Mouse (Mus musculus) monocyte, adult 5-6 weeks (primary cell): ENCODE results near the gene Fpr1. TPM values are rescaled to one million over a fixed set of nuclear protein-coding genes. Genes with fewer than 3 reads are reported as not detected.
"Not testable (repeated sequence)": the region's sequence is repeated elsewhere in the genome, so short reads cannot be mapped to it uniquely, and the experiment has no call there.

ENCODE experiments used
- ATAC-seq: fragments of 153-309, 156-312 bp; replicated peaks from 2 replicates; pipeline ENCODE4 v1.8.0; 2017; ENCODE audit warnings: mild to moderate bottlenecking; ENCODE audit not compliant: low TSS enrichment, insufficient number of reproducible peaks, severe bottlenecking, poor library complexity, low FRiP score
- total RNA-seq: library from RNA; stranded (forward); fragments of 200-1000, 200-491, 200-594 nt; gene quantifications from 3 replicates; pipeline ENCODE4 v1.2.3, GENCODE M21; 2017

Gene Fpr1
- total RNA-seq, 1 experiment from 2014 or later: 10.1 TPM

- no peak for ATAC-seq
Measured at GRCm38 (mm10) chr17:17856612-17857011, 27.1 kb downstream of the Fpr1 start.

GRCm38 (mm10) chr17:17855064-17855838 lies 28.5 kb downstream of the Fpr1 start, which contains the start of gene Has1:
Has1 (minus strand) TSS chr17:17855205.
- ATAC-seq: no peak

- ATAC-seq: no peak
Measured at GRCm38 (mm10) chr17:17849906-17850712, 33.6 kb downstream of the Fpr1 start.

DNA sequence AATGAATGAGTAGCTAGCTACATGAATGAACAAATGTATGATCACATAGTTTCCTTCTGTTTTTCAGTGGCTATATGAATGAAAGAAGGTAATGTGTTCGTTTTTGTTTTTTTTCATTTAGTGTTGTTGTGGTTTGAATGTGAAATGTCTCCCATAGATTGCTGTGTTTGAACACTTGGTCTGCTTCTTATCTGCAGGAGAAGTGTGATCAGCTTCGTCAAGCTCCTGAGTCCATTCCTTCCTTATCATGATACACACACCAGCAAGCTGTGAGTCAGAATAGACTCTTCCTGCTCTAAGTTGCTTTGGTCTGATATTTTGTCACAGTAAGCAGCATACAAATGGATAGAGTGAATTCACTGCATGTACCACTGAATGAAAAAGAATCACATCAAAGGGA lies 34.8 kb downstream of the Fpr1 start:
- ATAC-seq: no peak

- no peak for ATAC-seq
Measured at GRCm38 (mm10) chr17:17845187-17846027, 38.3 kb downstream of the Fpr1 start.

GRCm38 (mm10) chr17:17844606-17845005 lies 39.1 kb downstream of the Fpr1 start:
- not testable (repeated sequence) for ATAC-seq

GRCm38 (mm10) chr17:17843534-17844261 lies 40.0 kb downstream of the Fpr1 start:
- 0 out of 2 replicates have a peak, but pooled peaks have one; percentile 12 for ATAC-seq

- ATAC-seq: no peak
Measured at GRCm38 (mm10) chr17:17840796-17841195, 42.9 kb downstream of the Fpr1 start.

DNA sequence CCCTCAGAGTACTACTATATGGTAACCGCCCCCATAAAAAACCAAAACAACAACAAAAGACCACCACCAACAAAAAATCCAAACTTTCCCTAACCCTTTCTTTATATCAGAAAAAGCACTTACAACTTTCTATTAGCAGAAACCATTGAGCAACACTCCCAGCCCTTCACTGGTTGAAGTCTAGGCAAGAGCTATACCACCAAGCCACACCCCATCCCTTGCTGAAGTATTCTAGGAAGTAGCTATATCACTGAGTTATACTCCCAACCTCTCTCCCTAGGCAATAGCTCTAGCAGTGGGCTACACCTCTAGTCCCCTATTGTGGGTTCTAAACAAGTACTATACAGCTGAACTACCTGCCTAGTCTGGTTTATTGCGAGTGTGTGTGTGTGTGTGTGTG lies 44.5 kb downstream of the Fpr1 start:
- ATAC-seq: no peak

DNA sequence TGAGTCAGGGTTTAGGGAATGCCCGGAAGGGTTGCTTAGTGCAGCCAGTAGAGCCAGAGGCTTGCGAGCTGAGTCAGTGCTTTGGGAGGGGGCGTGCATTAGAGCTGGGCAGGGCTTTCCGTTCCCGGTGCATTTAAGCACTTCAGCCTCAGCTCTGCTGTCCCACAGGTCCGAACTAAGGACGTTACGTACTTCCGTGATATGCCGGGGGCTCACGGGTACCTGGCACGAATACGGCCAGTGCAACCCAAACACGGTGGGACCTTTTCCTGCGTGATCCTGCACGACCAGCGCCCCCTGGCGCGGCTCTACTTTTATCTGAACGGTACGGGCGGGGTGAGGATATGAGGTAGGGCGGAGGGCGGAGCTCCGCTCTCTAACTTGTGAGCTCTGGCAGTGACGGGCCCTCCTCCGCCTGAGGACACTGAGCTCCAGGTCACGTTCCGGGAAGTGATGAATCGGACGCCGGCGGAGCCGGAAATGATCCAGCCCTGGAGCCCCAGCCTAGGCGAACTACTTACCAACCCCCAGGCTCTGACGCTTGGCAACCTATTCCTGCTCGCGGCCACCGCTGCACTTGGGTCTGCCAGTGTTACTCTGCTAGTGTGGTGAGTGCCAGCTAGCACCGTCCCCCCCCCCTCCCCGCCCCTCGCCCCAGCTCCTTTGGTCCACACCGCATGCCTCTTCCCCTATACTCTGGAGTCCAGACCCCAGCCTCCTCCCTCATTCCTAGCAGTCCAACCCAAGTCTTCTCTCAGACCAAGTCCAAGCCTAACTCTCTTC lies 45.6 kb downstream of the Fpr1 start:
- ATAC-seq: peak; percentile 93

DNA sequence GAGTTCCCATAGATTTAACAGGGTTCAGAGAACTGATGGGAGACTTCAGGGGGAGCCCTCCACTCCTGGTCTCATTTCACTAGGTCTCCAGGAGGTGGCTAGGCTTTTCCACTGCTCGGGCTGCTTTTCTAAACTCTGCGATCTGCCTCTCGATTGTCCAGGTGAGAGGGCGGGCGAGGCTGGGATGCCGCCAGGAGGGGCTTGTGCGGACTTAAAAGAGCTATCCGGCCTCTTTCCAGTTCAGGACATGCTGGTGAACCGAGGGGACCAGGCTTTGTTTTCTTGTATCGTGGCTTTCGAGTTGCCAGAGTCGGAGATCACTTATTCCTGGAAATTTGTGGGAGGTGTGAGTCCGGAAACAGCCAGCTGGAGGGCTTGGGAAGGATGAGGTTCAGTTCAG lies 46.3 kb downstream of the Fpr1 start:
- no peak for ATAC-seq

DNA sequence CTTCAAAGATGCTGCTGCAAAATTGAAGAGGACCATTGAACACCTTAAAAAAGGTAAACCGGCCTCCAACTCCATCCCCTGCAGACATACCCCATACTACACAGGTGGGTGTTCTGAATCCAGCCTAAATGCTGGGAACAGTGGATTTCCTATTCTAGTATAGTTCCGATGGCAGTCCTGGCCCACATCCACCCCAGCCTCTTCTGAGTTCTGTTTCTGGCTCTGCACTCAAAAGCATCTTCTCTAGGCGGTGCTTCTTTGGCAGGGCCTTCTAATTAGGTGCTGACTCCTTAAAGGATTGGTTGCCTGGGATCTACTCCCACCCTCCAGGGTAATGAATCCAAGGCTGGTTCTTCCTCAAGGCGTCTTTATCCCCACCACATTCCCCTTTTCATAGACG lies 47.6 kb downstream of the Fpr1 start:
- ATAC-seq: no peak

DNA sequence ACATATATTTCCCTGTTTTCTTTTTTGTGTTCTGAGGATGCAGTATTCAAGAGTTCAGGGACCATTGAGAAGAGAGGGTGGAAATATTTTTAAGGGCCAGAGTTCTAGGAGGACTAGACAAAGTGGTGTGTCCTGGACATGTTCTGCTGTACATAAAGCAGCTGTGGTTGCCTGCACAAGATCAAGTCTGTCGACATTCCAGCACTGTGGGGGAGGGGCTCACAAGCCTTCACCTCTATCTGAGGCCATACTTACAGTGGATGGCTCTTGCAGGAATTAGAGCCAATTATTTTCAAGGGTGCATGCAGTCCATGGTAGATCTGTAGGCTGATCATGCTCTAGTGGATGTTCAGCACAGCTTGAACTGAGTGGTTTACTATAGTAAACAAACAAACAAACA lies 48.8 kb downstream of the Fpr1 start:
- ATAC-seq: no peak

- no peak for ATAC-seq
Measured at GRCm38 (mm10) chr17:17830731-17831130, 53.0 kb downstream of the Fpr1 start.

DNA sequence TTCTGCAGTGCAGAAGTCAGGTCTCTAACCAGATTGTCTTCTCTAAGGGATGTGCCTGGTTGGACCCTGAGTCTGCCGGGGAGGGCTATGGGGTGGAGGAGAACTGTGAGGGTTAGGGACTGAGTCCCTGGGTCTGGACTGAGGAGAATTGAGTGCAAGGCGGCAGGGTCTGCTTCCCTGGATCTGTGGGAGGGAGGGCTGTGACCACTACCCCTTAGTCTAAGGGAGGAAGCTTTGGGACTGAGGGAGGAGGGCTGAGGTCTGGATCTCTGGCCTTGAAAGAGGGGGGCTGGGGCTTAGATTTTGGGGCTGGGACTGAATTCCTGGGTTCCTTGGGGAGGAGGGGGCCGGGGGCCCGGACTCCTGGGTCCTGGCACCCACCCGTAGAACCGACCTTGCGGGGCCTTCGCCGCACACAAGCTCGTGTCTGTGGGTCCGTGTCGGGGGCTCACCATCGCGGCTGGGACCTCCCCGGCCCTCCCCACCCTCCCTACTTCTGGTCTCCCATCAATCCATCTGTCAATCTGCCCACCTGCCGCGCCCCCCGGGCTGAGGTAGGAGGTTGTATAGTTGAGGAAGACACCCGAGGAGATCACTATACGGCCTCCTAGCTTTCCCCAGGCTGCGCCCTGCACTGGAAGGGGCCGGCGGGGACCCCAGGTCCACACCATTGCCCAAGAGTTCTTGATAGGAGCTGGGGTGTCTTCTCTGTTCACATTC lies 53.8 kb downstream of the Fpr1 start:
- no peak for ATAC-seq

- no peak for ATAC-seq
Measured at GRCm38 (mm10) chr17:17829052-17829785, 54.5 kb downstream of the Fpr1 start.
